Mouse (Mus musculus): ENCODE results near the gene Fyb.
"Not testable (repeated sequence)": the region's sequence is repeated elsewhere in the genome, so short reads cannot be mapped to it uniquely, and the experiment has no call there.

The Fyb gene

DNA sequence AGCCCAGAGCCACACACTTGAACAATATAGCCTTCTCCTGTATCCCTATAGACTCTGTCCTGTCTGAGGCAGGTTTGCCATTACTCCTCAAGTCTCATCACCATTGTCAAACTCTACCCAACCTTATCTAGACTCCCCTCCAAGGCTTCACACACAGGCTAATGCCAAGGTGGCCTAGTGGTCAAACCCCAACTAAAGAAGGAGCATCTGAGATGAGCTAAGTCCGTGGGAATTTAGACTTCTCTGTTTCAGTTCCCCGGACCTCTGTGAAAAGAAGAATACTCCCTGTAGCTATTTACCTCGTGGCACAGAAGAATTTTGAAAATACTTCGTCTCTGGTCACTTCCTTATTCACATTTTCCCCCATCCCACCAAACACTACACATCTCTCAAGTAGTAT, 39.5 kb downstream of the Fyb start:
- DNase-seq (ENCODE audit: low spot score in 2 of 2) = no peak

DNA sequence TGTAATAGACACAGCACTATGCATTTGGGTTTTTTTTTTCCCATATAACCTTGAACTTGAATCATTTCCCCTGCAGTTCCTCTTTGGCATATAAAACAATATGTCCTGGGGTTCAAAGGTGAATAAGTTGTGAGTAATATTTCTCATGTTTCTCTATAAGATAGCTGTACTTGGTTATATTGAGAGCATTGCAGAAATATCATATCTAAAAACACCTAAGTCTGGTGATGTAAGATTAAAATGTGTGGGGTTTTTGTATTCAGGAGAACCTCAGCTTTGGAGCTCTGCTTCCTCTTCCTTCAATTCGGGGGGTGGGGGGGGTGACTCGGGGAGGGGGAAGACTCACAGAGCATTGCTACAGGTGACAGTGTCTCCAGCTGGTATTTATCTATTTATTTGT, 40.0 kb downstream of the Fyb start:
- no peak for DNase-seq (ENCODE audit: low spot score in 2 of 2)

DNA sequence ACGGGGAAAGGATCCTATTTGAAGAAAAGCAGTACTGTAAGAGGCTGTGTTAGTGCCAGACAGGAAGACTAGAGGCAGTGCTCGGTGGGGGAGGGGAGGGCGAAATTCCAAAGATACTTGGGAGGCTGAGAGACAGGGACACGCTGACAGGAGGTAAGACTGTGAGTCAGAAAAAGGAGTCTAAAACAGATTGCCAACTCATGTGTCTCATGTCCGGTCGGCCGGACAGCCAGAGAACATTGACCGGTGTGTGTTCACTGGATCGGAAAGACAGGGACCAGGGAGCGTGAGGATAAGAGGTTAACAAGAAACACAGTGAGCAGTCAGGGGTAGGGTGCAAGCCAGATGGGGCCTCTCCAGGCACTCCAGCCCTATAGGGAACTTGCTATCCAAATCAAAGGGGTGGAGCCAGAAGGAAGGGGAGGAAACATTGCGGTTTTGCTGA, 42.3 kb downstream of the Fyb start:
- DNase-seq (ENCODE audit: low spot score in 2 of 2) = peak in 1 of 2 experiments; percentile 21

DNA sequence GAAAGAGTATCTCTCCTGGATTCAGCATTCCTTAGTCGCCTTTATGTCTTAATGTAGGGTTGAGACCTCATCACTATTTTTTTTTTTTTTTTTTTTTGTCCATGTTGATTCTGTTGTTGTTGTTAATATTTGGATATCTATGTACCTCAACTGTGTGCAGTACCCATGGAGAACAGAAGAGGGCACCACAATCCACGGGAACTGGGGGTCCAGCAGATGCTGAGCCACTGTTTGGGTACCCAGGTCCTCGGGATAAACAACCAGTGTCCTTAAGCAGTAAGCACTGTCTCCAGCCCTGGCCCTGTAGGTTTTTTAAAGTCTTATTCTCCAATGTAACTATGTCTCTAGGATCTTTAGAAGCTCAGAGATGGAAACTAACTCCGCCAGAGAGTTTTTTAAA, 43.2 kb downstream of the Fyb start:
- no peak for DNase-seq (ENCODE audit: low spot score in 2 of 2)

DNA sequence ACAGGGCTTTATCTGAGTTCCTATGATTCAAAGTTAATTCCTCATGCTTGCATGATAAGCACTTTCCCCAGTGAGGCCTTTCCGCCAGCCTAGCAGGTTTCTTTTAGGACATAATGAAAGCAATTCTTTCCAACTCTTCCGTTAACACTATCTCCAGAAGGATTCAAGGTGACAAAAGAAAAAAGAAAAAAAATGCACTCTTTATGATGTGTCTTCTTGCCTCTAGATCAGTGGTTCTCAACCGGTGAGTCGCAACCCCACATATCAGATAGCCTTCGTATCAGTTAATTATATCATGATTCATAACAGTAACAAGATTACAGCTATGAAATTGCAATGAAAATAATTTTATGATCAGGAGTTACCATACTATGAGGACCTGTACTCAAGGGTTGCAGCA, 45.3 kb downstream of the Fyb start:
- no peak for DNase-seq (ENCODE audit: low spot score in 2 of 2)

DNA sequence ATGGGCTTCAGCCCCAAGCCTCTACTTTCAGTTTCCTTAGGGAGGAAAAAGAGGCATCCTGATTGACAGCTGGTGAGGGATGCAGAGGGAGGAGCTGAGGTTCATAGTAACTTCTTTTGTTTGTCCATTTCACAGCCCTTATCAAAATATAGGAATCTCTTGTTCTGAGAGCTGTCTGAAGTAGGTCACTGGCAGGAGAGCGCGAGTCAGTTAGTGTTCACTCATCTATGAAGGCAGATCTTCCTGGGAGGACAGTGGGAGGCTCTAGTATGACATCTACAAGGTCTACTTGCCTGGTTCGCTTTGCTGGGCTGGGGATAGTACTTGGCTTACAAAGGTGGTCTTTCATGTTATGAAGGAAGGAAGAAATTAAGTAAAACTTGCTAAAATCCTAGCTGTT, 46.0 kb downstream of the Fyb start:
- no peak for DNase-seq (ENCODE audit: low spot score in 2 of 2)

DNA sequence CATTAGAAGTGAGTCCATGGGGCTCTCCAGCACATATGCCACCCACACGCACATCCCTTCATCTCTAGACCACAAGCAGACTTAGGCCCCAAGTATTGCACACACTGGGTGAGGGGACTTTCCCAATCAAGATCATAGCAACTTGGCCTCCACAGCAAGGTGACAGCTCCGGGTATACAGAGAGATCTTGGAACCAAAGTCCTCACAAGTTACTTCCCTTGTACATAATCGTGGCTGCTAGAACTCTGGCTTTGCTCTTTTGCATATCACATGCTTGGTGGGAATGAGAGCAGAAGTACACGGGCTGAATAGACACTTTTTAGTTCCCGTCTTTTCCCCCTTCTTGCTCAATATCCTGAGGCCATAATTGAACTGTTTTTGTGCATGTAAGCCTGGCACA, 46.4 kb downstream of the Fyb start:
- no peak for DNase-seq (ENCODE audit: low spot score in 2 of 2)

DNA sequence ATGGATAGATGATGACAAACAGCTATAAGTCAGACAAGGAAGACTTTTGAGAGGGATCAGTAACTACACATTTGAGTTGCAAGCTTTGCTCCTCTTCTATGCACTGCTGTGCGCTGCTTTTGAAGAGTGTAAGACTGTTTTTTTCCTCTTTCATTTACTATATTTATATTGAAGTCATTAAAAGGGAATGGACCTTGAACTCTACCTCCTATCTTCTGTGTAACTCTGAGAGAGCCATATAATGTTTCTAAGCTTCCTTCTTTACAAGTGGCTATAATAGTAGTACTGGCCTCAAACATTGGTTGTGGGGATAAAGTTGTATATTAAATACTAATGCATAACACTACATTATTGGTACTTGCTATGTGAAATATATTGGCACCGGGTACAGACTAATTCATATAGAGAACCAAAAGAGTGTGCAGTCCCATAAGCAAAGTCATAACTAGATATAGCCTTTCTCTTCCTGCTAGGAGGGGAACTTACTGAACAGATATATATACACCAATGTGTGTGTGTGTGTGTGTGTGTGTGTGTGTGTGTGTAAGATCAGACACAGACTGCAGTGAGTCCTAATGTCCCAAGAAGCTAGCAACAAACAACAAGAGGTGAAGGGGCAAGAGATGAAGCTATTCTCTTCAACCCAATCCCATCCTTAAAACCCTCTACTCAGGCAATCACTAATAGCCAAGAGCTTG, 47.7 kb downstream of the Fyb start:
- DNase-seq (ENCODE audit: low spot score in 2 of 2) = no peak

DNA sequence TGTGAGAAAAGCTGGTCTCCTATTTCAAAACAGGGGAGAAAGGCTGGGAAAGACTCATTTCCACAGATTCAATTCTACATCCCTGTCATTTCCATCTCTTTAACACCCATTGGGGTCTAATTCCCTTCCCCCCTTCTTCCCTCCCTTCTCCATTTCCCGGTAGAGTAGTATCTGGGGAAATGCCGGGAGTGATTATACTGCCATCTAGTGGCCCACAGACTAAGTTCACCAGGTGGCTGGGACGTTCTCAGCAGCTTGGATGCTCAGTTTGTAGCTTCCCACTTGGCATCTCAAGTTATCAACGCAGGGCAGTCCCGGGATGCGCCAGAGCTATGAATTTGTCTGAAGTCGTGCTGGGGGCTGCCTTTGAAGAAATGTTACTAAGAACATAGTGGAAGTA, 48.2 kb downstream of the Fyb start:
- no peak for DNase-seq (ENCODE audit: low spot score in 2 of 2)

DNA sequence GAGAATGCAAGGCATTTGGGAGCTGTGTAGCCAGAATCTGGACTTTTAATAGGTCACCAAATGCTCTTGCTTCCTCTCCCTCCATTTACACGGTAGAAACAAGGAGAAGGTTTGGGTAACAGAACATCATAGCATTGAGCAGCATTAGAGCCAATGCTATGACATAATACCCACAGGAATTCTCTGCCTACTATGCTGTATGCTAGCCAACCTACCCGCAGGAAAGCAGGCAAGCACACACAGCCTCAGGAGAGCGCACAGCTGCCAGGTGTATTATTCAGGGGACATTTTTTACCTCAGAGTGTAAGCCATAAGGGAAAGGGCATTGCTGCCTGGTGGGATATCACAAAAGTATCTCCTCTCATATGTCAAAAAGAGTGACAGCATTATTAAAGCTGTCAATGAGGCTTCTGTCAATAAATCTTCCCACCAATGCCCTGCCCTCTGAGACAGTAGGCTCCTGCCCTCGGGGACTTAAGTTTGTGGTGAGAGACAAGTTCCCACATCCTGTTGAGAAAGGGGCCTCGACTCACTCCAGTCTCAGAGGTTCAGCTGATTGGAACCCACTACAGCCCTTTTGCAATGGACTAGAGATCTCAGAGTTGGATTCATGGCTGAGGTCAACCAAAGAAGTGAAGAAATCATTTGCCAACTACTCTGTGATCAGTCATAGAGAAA, 51.8 kb downstream of the Fyb start:
- no peak for DNase-seq (ENCODE audit: low spot score in 2 of 2)

DNA sequence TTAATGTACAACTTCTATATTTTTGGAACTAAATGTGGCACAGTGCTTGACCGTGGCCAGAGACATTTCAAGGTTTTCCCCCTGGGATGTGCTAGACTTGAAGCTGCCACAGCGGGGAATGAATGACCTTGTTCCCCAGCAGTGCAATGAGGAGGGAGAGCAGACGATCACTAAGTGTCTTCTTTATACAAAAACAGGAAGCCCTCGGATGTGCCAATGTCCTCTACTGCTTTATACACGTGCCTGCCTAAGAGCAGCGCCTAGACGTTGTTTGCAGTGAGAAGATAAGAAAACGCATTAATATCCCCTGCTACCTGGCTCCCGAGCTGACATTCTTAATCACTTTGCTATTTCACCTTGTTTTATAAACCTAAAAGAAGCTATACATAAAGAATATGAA, 55.3 kb downstream of the Fyb start:
- DNase-seq (ENCODE audit: low spot score in 2 of 2) = no peak

DNA sequence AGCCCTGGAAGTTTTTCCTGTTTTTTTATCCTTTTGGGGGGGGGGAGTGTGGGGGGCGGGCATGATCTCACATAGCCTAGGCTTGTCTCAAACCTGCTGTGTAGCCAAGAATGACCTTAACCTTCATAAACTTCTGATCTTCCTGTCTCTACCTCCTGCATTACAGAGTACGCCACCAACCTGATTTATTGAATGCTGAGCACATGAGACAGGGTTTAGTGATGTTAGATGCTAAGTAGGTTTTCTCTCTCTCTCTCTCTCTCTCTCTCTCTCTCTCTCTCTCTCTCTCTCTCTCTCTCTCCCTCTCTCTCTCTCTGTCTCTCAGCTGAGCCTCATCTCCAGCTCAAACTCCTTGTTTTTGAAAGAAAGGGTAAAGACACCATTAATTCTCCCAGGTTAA, 56.0 kb downstream of the Fyb start:
- DNase-seq (ENCODE audit: low spot score in 2 of 2) = no peak

DNA sequence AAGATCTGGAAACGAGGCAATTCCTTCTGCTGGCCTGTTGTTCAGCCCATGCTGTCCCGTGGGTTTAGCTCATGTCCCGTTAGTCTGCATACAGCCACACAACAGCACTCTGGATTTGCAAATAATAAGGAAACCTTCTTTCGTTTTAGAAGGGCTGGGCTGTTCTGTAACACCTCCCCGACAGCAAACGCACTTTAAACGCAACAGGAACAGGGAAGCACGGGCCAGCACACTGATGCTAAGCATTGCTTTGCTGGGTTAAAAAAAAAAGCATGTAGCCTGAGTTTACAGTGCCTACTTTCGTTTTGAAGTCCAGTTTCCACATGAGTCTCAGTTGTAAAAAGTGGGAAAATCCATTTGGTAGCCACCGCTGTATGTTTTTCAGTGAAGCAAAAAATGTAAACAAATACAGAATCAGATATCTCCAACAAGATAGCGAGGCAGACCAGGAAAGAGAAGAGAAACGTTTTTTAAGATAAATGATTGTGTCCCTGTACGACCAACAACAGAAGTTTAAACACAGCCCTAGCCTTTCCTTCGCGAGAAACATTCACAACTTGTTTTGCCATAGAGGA, 56.6 kb downstream of the Fyb start:
- no peak for DNase-seq (ENCODE audit: low spot score in 2 of 2)

DNA sequence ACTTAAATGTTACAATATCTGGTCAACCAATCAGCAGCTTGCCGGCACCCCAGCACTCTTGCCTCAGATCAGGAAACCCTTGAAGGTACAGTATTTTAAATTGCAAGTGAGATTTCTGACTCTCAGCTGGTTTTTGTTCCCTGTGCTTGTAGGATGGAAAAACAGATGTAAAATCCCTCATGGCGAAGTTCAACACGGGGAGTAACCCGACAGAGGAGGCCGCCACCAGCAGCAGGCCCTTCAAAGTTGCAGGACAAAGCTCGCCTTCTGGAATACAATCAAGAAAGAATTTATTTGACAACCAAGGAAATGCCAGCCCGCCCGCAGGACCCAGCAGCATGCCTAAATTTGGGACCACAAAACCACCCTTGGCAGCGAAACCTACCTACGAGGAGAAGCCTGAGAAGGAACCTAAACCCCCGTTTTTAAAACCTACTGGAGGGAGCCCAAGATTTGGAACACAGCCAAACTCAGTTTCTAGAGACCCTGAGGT, 57.2 kb downstream of the Fyb start:
- DNase-seq (ENCODE audit: low spot score in 2 of 2) = no peak

DNA sequence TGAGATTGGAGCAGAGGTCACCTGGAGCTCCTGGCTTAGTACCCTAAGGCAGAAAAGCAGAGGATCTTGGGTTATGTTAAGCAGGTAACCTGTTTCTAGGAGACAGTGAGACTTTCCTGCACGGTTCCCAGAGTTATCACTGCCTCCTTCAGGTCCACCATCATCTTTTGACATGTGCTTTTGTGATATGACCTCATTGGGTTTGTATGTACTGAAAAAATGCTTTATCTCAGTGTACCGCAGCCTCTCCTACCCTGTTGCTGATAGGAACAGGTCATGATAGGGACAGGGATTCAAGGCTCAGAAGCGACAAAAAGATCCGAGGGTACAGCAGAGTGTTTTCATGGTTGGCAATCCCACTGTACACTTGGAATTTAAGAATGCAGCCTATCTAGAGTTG, 62.0 kb downstream of the Fyb start:
- DNase-seq (ENCODE audit: low spot score in 2 of 2) = no peak

DNA sequence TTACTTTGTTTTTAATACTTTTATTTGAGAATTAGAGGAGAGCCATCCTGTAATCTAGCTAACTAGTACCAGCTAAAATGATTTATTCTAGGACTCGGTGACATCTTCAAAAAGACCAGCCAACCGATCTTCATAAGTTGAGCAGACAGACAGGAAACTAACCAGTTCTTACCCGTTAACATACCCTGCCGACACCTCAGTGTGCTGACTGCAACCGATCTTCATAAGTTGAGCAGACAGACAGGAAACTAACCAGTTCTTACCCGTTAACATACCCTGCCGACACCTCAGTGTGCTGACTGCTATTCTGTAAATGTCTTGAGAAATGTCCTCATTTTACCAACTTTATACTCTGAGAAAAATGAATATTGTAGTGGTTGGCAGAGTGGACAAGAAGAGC, 63.7 kb downstream of the Fyb start:
- not testable (repeated sequence) for DNase-seq (ENCODE audit: low spot score in 2 of 2)

DNA sequence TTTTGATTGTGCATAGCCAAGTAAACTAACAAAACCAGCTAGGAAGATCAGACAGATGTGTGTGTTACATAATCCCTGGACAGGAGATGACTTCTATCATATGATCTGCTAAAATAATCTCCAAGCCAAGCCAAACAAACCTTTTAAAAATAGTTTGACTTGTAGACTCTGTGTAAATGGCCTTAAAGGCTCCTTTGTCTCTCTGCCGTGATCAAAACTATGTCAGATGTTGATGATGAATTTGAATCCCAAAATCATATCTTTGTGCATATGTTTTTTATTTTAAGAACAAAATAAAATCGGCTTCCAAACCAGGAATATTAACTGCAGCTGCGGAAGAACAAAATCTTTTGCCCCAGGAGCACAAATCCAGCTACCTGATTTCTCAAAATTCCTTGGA, 64.9 kb downstream of the Fyb start:
- DNase-seq (ENCODE audit: low spot score in 2 of 2) = no peak

DNA sequence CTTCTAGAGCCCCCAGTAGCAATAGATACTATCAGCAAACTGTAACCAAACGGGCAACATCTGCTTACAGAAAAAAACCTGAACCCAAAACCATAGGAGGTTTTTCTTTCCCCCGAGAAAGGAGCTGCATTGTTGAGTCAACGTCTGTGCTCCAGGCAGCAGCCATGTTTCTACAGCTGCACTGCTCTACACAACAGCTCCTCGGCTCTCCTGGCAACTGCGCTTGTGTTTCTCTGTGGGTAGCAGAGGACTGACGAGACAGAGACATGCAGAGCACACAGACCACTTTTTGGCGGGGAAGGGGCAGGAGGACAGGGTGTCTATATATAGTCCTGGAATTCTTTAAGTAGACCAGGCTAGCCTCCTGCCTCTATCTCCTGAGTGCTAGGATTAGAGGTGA, 65.5 kb downstream of the Fyb start:
- no peak for DNase-seq (ENCODE audit: low spot score in 2 of 2)

DNA sequence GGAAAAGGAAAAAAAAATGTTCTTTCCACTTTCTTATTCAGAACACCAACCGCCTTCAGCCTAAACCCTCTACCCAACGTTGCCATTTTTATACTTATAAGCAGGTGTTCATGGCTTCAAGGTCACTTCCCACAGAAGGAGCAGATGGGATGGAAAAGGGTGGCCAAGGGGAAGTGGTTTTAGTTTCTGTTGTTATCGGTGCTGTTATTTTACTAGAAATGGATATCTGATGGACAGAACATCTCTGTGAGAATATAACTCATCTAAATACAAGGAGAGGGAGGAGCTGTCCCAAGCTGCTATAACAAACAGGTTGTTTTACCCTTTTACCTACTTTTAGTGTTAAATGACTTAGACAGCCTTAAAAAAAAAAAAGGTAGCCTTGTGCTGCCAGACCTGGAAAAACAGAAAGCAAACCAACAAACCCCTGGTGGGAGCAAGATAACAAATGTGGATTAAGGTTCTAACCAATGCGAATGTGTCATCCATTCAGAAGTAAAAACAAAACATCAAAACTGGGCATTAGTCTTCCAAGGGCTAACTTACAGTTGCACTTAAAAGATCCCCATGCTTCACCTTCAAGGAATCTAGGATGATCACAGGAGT, 68.3 kb downstream of the Fyb start:
- DNase-seq (ENCODE audit: low spot score in 2 of 2) = no peak

DNA sequence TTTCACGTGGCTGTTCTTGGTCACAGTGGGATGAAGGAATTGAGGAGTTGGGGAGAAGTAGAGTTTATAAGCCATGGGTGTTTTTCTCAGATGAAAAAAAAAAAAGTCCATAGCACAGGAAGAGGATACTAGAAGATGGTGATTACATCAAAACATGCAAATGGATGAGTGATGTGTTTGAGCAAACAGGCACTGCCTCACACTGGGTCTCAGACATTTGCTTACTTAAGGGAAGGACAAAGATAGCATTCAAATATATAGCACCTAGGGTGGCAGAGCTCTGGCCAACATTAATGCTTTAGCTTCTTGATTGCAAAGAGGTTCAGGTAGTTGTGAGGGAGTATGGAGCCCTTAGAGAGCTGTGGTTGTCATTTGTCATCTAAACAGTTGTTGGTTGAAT, 68.9 kb downstream of the Fyb start:
- no peak for DNase-seq (ENCODE audit: low spot score in 2 of 2)

DNA sequence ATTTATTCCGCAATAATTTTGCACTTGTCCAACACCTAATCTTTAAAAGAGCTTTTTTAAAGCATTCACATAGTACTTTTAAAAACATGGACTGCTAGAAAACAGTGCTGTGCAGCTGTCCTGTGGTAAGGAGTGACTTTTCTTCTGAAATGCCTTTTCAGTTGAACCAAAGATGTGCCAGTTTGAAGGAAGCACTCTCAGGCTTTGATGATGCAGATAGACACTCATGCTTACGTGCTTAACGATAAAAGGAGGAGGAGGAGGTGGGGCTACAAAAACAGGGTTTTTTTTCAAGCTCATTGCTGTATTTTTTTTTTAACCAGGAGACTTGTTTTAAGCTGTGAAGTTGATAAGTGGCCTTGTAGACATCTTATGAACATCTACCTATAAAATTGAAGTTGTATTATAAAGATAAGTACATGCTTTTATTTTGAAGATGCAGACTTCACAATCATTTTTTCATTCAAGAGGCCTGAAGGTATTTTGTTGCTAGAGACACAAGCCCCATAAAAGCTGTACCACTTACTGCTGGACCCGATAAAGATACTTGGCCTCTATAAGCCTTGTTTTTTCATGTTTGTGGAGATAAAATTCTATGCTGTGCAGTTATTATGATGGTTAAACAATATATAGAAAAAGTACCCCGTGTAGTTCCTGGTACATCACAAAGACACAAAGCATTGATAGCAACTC, 70.1 kb downstream of the Fyb start:
- no peak for DNase-seq (ENCODE audit: low spot score in 2 of 2)

DNA sequence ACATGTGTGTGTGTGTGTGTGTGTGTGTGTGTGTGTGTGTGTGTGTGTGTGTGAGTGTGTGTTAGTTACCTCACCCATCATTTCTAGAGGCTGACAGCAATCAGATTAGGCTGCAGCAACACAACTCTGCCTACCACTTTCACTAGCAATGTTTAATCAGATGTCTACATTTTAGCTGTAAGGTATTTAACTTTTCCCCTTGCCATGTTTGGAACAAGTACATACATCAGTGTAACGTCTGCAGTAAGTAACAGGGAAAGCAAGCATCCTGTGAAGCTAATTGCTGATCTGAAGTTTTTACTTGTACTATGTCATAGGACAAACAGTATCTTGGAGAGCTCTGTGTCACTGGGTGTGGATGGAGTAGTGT, 70.6 kb downstream of the Fyb start:
- no peak for DNase-seq (ENCODE audit: low spot score in 2 of 2)
